Mouse (Mus musculus) ES-CJ7 (cell line): ENCODE results near the gene Rab3d.
"Not testable (repeated sequence)": the region's sequence is repeated elsewhere in the genome, so short reads cannot be mapped to it uniquely, and the experiment has no call there.

Experiments
- DNase-seq: peaks from one replicate; pipeline ENCODE4 v3.0.0; 2011; ENCODE audit warnings: low read depth, low spot score

Rab3d gene

DNA sequence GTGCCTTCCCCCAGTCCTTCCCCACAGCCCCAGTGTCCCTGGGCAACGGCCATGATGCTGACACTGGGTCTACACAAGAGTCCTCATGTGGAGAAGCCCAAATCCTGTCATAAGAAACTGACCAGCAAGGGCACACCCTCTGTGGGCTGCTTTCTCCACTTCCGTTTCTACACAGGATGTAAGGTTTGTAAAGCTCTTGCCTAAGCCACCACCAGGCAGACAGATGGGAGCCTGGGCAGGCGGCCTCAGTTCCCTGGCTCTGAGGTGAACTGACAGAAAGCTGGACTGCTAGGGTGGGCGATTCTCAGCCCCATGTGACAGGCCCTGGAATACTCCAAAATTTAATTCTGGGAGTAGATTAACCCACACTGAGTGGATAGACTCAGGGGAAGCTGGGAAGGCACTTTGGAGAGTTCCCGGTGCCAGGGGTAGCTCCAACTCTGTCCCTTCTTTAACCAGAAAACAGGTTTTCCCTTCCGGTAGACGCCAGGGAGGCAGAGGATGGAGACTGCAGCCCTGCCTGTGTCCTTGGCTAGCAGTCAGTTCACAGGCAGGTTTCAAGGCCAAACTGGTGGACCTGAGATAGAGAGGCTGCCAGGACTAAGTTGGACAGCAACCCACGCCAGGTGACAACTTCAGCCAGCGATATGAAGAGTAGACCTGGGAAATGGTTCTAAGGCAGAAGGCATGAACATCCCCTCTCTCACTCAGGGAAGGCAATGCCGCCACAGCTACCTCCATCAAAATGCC, 8.3 kb downstream of the Rab3d start:
- no peak for DNase-seq

- DNase-seq: no peak
Observed at GRCm38 (mm10) chr9:21908216-21908615, 9.8 kb downstream of the Rab3d start.

DNA sequence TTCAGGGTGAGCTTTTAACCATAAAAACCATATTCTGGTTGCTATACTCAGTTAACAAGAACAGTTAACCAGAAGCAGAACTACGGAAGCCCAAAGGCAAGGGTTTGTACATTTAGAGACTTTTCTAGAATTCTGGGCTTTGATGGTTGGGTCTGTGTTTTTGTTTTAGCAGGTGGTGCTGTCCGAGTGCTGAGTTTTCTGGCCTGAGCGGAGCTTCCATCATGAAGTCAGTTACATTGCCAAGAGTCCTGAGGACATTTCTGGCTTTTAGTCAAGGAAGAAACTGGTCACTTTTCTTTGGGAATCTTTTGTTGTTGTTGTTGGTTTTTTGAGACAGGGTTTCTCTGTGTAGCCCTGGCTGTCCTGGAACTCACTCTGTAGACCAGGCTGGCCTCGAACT, 14.0 kb downstream of the Rab3d start:
- DNase-seq: no peak

DNA sequence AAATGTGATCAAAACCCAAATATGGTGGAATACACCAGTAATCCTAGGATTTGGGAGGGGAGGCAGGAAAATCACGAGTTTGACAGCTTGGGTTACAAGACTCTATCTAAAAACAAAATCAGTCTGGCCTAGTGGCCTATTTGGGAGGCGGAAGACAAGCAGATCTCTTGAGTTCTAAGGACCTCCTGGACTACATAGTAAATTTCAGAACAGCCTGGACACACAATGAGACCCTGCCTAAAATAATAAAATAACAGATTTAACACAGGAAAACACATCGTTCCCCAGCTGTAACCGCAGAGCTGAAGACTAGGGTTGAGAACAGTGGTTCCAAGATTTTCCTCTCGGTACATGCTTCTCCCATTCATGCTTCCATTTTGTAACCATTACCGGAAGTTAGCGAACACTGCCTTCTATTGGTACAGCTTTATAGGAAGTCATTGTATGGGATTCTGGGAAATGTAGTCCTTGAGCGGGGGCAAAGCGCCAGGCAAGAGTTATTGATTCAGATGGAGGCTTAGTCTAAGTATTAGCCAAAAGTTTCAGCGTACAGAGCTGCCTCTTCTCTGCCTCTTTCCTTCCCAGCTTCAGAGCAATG, 16.7 kb downstream of the Rab3d start:
- peak; percentile 82 for DNase-seq

DNA sequence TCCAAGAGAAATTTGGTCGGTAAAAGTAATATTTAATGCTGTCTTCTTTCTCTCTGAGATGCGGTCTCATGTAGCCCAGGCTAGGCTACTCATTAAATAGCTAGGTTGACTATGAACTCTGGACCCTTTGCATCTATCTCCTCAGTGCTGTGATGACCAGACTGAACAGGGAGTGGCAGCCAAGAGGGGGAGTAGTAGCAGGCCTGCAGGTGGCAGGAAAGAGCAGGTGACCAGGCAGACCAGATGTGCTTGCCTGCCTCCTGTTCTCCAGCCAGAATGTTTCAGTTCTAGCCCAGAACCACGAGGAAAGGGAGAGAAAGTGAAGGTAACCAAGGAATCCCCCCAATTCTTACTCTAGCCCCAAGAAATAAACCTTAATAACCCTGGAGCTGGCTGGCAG, 28.8 kb downstream of the Rab3d start:
- DNase-seq: no peak

DNA sequence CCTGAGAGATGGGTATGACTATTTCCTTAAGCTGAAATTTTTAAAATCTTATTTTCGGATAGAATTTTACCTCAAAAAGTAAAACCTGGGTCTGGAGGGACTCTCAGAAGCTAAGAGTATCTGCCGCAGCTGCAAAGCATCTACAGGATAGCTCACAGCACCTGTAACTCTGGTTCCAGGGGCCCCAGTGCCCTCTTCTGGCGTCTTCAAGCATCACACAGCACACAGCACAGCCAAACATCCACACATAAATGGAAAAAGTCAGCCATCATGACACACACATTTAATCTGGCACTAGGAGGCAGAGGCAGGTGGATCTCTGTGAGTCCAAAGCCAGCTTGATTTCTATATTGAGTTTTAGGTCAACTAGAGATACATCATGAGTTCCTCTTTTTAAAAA, 41.4 kb downstream of the Rab3d start:
- DNase-seq: peak; percentile 71

DNA sequence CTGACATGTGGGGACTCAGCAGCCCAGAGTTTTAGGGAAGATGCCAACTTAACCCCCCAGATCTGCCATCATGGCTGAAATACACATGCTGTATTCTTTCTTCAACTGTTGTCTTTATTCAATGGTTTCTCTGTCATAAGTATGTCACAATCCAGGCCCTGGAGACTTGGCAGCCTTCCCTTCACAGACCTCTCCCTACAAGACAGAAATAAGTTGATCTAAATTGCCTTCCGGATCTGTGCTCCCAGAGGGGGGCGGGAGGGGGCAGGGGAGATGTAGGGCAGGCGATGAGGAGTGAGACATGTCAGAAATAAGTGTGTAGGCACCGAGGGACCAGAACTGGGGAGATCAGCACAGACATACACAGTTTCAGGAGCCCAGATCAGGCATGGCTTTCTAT, 45.8 kb downstream of the Rab3d start:
- no peak for DNase-seq

DNA sequence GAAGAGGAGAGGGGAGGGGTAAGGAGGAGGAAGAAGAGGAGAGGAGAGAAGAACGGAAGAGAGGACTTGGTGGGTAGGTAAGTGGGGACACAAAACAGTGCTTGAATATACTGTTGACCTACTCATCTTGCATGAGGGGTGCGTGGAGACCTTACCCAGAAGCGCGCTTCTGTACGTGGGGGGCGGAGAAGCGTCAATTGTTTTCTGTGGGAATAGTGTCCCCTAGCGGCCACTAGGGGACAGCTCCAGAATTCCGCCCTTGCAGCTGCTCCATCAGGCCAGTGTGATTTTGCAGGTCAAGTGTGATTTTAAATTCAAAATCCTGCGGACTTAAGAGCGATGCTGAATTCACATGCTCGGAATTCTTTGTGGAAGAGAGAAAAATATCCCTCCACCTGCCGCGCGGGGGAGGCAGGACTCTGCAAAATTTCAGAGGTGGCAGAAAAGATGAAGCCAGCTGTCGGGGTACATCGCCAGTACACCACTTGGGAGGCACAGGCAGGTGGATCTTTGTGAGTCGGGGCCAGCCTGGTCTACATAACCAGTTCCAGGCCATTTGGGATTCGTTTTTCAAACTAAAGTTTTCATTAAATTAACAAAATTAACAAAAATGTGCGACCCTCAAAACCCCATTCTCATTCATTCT, 47.0 kb downstream of the Rab3d start:
- peak; percentile 73 for DNase-seq

DNA sequence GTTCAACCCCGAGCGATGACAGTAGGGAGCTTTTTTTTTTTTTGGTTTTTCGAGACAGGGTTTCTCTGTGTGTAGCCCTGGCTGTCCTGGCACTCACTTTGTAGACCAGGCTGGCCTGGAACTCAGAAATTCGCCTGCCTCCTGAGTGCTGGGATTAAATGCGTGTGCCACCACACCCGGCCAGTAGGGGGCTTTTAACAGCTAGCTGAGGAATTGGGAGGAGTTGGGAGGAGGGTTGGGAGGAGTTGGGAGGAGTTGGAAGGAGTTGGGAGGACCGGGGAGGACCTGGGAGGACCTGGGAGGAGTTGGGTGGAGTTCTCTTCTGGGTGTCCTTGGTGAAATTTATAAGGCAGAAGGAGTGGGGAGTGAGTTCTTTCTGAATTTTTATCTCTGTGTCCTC, 48.7 kb downstream of the Rab3d start:
- peak; percentile 48 for DNase-seq

DNA sequence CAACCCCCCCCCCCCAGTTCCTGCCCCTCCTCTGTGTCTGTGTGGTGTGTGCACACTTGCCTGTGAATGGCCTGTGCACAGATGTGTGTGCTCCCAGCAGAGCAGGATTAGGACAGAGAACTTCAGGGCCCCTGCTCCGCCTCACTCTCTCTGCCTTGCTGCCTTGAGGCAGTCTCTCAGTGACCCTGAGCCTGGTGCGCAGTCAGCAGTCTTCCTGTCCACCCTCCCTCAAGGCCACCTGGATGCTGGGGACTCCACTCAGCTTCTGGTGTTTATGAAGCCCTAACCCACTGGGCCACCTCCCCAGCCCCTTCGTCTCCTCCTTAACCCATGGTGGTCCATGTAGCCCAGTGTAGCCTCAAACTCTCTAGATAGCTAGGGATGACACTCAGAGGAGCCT, 50.3 kb downstream of the Rab3d start:
- DNase-seq: no peak

DNA sequence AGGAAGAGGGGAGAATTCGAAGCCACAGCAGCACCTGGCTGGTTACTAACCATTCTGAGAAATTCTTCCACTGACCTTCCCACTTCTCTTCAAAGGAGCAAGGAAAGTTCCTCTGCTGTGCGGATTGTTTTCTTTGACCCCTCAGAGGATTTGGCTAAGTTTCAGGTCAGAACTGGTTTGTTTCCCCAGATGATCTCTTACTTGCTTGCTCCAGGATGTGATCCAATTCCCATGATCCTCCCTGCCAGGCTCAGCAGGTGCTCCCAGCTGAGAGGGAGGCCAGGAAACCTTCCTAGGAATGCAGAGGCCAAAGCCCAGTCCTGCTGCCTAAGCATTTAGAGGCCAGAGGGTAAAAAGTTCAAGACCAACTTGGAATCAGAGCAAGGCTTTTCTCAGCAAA, 51.4 kb downstream of the Rab3d start:
- peak; percentile 63 for DNase-seq

GRCm38 (mm10) chr9:21865673-21866398, 52.2 kb downstream of the Rab3d start:
- no peak for DNase-seq

DNA sequence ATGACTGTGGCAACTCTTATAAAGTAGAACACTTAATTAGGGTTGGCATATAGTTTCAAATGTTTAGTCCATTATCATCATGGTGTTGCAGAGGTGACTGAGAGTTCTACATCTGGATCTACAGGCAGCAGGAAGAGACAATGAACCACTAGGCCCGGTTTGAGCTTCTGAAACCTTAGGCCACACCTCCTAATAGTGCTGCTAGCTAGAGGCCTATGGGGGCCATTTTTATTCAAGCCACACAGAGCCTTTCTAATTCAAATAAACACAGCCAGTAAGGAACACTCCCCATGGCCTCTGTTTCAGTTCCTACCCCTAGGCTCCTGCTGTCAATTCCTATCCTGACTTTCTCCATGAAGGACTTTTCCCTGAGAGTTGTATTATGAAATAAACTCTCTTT, 55.8 kb downstream of the Rab3d start:
- peak; percentile 76 for DNase-seq

DNA sequence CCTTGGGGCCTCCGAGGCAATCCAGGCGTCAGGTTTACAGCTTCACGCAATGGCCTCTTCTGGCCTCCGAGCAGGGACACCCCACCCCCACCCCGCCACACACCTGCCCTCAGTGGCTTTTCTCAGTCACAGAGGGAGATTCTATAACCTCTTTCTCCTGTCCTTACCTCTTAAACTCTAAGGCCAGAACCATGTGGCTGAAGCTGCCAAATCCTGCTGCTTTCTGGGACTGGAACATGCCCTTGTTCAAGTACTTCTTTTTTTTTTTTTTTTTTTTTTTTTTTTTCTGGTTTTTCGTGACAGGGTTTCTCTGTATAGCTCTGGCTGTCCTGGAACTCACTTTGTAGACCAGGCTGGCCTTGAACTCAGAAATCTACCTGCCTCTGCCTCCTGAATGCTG, 57.6 kb downstream of the Rab3d start:
- DNase-seq: not testable (repeated sequence)

DNA sequence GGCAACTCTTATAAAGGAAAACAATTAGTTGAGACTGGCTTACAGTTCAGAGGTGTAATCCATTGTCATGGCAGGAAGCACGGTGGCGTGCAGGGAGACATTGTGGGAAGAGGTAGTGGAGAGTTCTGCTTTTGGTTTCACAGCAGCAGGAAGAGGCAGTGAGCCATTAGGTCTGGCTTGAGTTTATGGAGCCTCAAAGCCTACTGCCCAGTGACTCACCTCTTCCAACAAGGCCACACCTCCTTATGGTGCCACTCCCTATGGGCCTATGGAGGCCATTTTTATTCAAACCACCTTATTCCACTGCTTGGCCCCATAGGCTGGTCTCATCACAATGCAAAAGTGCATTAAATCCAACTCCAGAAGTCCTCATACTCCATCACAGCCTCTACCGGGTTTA, 58.4 kb downstream of the Rab3d start:
- DNase-seq: peak; percentile 62

GRCm38 (mm10) chr9:21858084-21858483, 59.9 kb downstream of the Rab3d start:
- DNase-seq: no peak

GRCm38 (mm10) chr9:21857501-21857900, 60.5 kb downstream of the Rab3d start:
- DNase-seq: no peak
